Mouse (Mus musculus) c-Kit-negative CD71-positive TER-119-positive erythroid progenitor cells, embryonic 14.5 days (primary cell): ENCODE data around the gene Phlda1.

Experiments used
- DNase-seq: peaks from one replicate; pipeline ENCODE4 v3.0.0-alpha.2; 2013; ENCODE audit warnings: low read depth, low spot score

Gene Phlda1

DNA sequence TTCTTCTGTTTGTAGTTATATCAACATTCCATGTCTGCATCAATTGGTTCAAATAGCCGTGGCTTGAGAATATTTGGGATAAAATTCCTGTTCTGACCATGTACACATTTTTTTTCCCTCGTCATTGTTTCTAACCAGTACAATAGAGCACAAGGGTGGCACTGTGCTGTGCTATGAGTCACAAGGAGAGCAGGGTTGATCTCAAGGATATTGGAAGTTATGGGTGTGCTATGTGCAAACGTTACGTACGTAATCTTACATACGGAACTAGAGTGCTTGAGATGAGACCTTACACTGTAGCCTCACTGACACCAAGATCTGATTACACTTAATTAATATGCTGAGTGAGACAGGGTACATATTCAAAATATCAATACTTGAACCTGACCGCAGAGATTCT, 21.5 kb downstream of the Phlda1 start:
- DNase-seq: no peak

- DNase-seq: no peak
Measured at GRCm38 (mm10) chr10:111528283-111528682, 22.2 kb downstream of the Phlda1 start.

- no peak for DNase-seq
Measured at GRCm38 (mm10) chr10:111530398-111530797, 24.3 kb downstream of the Phlda1 start.

GRCm38 (mm10) chr10:111534691-111535090, 28.6 kb downstream of the Phlda1 start:
- DNase-seq: no peak

- no peak for DNase-seq
Measured at GRCm38 (mm10) chr10:111537410-111537809, 31.3 kb downstream of the Phlda1 start.

GRCm38 (mm10) chr10:111539724-111540324, 33.7 kb downstream of the Phlda1 start:
- no peak for DNase-seq

- no peak for DNase-seq
Measured at GRCm38 (mm10) chr10:111540678-111541077, 34.6 kb downstream of the Phlda1 start.

- DNase-seq: no peak
Measured at GRCm38 (mm10) chr10:111543106-111543505, 37.0 kb downstream of the Phlda1 start.

- no peak for DNase-seq
Measured at GRCm38 (mm10) chr10:111543781-111544260, 37.7 kb downstream of the Phlda1 start.

GRCm38 (mm10) chr10:111544311-111544710, 38.2 kb downstream of the Phlda1 start:
- DNase-seq: no peak

DNA sequence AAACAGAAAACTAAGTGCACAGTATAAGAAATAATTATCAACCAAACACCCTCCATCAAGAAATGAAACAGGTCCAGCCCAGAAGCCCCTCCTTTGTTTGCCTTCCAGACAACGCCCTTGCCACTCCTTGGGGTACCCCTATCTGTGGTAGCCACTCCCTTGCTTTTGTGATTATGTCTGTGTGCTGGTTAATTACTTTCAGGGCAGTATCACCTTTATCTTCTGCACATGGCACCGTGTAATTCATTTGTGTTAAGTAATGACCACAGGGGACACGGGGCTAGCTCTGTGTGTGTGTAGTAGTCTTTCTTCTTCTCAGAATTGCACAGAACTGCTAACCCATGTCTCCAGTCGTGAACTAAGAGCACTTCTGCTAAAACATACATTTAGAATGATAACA, 39.6 kb downstream of the Phlda1 start:
- no peak for DNase-seq

DNA sequence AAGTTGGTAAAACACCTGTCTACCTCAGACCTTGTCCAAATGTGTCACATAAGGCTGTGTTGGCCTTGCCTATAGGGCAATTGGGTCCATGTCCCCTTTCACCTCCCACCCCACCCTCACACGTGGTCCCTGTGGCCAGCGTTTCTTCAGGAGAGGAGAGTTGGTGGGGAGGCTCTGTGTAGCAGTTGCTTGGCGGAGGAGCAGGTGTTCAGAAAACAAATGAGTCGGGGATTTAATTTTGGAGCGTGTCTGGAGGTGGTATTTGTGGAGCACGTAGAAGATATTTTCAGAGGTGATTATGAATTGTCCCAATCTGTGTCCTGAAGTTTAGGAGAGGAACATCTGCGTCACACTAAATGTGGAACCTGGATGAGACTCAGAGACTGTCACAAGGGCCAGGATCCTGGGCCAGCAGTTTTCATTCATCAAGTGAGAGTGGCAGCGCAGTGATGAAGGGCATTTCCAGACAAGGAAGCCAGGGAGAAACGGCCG, 41.8 kb downstream of the Phlda1 start:
- no peak for DNase-seq

- no peak for DNase-seq
Measured at GRCm38 (mm10) chr10:111550075-111550695, 44.1 kb downstream of the Phlda1 start.

GRCm38 (mm10) chr10:111553695-111554094, 47.6 kb downstream of the Phlda1 start:
- no peak for DNase-seq

DNA sequence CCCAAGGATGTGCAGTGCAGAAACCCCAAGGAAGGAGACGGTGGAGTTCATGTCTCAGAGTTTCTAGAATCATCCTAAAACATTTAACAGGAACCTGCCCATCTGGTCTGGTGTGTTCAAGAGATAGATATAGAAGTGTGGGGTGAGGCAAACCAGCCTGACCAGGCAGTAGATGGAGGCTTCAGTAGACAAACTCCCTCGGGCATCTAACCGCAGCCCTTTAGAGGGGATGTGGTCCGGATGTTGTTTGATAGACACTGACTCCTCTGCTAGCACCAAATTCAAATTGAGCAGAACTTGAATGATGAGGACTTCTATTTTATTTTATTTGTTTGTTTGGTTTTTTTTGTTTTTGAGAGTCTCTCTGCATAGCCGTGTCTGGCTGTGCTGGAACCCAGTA, 48.6 kb downstream of the Phlda1 start:
- DNase-seq: no peak

- no peak for DNase-seq
Measured at GRCm38 (mm10) chr10:111558211-111558610, 52.1 kb downstream of the Phlda1 start.
